Mouse (Mus musculus) cerebellum, adult 9-11 months (tissue): ENCODE data around the gene Plpp3.

Experiments used
- DNase-seq: peaks from one replicate; pipeline ENCODE4 v3.0.0; 2022

The Plpp3 gene

DNA sequence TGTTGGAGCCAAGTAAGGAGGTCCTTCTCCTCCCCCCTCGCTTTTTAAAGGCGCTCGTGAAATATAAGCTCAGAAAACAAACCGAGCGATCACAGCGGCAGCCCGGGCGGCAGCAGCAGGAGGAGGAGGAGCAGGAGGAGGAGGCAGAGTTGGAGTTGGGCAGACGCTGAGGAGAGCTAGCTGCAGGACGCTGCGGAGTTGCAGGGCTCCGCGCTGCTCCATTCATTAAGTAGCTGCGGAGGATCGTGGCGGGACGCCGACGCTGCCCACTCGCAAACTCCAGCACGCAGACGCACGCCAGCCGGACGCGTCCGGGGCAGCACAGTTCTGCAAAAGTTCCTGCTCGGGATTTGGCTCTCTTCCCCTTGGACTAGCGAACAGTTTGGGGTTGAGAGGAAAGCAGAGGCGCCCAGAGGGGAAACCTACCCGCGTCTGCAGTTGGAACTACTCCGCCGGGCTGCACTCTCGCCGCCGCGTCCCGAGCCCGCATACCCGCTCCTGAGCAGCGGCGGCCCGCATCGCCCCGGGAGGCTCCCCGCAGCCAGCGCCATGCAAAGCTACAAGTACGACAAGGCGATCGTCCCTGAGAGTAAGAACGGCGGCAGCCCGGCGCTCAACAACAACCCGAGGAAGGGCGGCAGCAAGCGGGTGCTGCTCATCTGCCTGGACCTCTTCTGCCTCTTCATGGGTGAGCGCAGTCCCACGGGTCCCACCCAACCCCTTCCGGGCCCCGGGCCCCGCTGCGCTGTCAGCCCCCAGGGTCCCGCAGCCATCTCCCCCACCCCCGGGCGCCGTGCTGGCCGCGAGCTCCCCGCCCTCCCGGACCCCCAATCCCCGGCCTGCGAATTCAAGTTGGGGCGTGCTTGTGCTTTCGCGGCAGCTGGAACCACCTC lies at the start of gene Plpp3:
Gene Plpp3 (plus strand): TSS at position 72 of the 893 bp plus-strand sequence.
- peak; percentile 43 for DNase-seq

DNA sequence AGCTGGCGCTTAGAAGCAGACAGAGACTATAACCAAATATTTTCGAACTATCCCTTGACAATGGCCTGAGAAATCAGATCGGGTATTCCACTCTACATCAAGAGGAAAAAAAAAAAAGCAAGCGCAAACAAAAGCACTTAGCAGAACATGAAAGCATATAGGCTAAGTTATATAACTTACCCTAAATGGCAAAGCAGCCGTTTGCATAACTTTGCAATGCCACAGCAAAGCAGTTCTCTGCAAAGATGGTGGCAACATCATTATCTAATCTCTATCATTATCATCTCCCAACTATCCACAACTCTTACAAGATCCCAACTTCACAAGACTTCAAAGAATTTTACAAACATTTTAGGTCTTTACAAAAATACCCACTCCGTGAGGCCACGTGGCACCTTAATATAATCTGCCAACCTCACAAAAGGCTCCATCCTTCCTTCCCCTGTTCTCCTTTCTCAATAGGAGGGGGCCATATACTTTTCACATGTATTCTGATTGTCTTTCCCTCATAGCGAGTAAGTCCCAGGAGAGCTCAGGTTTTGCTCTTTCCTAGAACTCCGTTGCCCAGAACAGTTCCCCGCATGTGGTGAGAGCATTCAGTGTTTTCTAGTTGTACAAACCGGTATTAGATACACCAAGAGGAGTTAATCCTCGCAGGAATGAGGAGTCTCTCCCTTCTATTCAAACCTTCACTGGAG lies 49.1 kb upstream of the Plpp3 start:
- no peak for DNase-seq

DNA sequence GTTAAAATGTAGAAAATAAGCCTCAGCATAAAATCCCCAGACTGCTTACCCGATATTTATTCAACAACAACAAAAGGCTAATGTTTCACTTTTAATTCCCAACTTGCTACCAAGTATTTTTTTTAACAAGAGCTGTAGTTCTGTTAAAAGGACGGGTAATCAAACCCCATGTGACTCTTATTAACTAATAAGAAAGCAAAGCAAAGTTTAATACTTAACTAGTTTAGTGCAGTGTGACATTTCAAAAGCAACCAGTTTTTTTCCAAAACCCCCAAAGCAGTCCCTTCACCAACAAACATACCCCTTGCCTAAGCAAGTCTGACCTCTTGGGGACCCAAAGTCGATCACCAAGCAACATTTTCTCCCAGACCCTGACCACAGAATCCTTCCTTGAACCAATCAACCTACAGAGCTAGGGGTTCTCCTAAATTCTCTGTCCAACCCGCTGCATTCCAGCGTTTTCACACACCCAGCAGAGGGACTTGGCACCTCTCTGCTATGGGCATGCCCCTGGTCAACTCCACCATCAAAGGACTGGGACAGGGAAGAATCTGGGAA lies 48.4 kb upstream of the Plpp3 start:
- DNase-seq = no peak

DNA sequence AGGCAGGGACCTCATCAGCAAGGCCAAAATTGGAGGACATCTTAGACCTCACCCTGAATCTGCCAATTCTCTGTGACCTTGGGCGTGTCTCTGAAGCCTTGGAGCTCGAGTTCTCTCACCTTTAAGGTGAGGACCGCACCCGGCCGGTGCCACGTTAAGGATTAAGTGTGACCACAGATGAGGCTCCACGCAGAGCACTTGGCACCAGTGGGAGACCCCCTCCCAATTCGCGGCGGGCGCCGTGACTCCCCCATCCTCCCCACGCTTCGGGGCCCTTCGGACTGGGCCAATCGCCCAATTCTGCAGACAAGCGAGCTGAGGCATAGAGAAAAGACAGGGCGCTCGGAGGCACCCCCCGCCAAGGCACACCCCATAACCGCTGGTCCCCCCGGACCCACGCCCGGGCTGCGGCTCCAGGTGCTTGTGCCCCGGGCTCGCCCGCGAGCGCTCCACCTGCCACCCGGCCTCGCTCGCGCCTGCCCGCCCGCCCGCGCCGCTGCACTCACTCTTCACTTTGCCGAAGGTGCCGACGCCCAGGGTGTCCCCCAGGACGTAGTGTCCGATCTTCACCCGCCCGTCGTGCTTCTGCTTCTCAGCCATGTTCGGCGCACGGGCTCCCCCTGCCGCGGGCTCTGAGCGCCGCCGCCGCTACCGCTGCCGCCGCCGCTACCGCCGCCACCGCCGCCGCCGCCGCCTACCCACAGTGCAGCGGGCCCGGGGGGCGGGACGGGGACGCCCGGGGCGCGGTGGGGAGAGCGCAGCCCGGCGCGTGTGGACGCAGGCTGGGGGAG lies 47.8 kb upstream of the Plpp3 start, which contains the start of gene Prkaa2:
Gene Prkaa2 (minus strand): TSS at position 692 of the 791 bp plus-strand sequence.
- peak; percentile 78 for DNase-seq

DNA sequence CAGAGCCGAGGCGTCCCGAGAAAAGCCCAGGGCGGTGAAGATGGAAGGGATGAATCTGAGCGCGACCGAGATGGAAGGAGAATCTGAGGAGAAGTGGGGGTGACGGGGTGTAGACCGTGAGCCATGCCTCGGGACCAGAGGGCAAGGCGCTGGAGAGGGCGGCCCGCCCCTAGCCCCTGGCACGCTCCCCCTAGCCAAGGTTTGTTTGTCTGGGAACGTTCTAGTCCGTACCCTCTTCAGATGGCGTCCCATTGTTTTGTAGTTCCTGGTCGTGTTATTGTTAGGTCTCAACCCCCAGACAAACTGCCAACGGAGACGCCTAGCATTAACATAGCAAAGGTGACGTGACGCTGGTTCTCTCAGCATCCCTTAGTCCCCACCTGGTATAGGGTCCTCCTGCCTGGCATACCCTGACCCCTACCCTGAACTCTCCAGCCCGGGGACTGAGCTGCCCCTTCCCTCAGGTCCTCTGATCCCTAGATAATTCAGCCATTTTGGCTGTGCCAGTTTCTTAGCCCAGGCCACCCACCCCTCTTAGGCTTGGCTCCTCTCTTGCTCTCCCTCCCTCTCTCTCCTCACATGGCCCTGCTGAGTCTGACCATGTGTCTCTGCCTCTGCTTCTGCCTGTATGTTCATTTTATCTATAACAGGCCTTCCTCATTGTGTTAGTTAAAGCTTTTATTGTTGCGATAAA lies 47.0 kb upstream of the Plpp3 start:
- peak; percentile 84 for DNase-seq

DNA sequence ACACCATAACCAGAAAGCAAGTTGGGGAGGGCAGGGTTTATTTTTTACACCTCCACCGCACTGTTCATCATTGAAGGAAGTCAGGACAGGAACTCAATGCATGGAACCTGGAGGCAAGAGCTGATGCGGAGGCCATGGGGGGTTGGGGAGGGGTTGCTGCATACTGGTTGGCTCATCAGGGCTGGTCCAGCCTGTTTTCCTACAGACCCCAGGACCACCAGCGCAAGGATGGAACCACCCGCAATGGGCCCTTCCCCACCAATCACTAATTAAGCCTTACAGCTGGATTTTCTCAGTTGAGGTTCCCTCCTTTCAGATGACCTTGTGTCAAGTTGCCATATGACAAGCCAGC lies 46.5 kb upstream of the Plpp3 start:
- DNase-seq = peak; percentile 66

DNA sequence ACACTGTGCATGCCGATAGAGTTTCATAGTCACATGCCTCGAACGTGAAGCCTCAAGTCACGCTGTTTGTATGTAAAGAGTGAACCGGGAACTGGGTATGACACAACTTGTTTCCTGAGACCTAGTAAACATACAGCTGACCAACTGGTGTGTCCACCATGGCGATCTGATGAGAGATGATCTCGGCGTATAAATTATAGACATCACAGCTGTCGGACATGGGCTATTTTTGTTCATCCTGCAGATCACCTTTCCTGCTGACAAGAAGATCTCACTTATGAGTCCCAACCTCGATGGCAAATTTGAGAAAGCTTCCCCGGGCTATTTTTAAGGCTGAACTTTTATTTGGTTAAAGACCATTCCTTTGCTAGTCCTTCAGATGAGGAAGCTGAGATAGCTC lies 45.4 kb upstream of the Plpp3 start:
- DNase-seq = no peak

DNA sequence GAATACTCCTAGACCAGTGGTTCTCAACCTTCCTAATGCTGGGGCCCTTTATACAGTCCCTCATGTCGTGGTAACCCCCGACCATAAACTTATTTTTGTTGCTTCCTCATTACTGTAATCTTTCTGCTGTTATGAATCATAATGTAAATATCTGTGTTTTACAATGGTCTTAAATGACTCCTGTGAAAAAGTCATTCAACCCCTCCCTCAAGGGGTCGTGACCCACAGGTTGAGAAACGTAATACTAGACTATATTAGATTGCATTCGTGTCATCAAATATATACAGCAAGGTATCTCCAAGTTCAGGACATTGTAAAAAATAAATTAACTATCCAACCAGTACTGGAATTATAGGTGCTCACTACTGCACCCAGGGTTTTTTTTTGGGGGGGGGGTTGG lies 44.1 kb upstream of the Plpp3 start:
- DNase-seq = no peak

DNA sequence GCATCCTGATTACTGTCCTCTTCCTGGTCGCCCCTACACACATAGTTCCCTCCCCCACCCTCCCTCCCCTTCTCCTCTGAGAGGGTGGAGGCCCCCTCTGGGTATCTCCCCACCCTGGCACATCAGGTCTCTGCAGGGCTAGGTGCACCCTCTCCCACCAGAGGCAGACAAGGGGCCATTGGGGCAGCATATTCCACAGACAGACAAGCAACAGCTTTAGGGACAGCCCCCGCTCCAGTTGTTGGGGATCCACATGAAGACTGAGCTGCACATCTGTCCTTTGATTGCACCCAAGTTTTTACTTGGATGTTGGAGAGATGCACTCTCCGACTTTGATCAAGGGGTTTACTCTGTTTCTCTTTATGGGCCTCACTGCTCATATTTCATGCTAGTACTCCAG lies 43.7 kb upstream of the Plpp3 start:
- DNase-seq = no peak

DNA sequence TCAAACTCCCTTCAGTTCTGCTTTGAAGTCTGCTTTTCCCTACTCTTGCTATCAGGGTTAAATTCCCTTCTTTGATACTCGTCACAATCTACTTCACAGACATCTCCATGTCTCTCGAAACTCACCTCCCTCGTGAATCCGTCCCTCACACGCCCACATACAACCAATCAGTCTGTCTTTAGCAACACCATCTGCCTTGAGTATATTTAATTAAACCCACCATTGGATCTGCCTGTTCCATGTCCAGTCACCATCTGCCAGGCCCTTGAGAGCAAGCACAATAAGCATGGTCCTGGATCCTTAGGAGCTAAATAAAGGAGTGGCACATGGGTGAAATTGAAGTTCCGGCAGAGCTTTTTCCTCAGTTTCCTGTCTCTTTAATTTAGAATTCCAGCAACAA lies 36.1 kb upstream of the Plpp3 start:
- DNase-seq = no peak

DNA sequence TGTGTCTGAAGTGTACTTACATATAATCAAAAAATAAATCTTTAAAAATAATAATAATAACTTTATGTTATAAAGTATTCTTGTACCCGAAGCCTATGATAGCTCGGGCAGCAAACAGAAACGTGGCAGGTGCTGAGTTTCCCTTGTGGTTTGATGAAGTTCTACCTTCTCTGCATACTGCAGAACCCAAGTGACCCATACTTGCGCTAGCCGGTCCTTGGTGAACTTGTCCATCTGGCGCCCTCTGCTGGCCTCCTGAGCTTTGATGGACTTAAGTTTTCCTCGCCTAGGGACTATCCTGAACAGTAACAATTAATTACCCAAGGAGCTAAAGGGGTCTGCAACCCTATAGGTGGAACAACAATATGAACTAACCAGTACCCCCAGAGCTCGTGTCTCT lies 34.7 kb upstream of the Plpp3 start:
- peak; percentile 59 for DNase-seq

DNA sequence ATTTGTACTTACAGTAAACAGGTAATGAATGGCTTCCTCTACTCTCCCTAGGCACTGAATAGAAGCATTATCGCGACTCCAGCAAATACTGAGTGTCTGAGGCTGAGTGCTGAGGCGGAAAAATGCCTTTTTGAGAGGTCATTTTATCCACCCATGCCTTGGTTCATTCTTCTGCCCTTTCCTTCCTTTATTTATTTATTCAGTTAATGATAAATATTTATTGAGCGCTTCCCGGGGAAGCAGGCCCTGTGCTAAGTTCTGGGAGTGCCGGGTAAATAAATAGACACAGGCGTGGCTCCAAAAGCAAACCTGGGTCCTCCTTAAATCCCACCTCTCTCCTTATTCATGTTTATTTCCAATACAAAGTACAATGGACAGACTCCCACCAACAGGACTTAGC lies 27.9 kb upstream of the Plpp3 start:
- no peak for DNase-seq

DNA sequence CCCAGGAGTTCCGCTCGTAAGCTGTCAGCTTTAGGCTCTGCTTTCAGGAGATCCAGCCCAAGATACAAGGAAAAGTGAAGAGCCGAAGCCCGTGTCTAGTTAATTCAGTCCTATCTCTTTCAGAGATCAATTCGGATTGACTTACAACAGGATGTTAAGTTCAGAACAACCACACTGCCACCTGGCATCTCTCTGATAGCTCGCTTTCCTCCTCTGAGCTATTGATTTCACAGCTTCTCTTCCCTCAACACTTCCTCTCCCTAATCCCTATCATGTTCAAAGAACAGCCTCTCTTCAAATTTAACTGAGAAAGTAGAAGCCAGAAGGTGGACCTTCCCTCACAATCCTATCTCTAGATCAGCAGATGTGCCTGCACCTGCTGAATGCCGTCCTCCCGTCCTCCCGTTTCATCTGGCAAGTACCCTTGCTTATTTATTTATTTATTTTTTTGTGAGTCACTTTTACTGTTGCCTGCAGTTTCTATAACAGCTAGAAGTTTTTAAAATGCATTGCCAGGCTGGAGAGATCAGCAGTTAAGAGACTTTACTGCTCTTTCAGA lies 25.3 kb upstream of the Plpp3 start:
- DNase-seq = no peak

DNA sequence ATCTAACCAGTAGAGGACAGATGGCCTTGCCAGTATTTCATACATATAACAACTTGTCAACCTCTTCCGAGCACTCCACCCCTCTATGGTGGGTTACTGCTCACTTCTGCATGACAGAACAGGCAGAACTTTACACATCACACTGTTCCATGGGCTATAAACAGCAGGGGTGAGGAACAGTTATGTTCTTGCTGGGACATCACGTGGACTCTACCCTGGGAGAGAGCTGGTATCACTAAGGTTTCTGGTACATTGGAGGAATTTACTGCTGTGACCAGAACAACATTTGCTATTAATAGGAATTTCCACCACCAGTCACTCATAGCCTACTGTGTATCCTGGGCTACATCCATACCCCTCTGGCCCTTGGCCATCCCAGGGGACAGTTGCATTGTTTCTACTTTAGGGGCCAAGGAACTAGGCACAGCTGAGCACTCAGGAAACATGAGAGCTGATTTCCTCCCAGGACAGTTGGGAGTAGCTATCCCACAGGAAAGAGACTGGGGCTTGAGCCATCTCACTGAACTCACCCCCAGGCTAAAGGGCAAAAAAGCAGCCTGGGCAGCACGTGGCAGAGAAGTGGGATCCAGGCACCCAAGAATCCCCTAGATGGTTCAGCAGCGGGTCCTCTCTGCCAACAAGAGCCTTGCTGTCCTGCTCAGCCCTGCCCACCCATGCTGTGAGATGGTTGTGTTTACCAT lies 23.6 kb upstream of the Plpp3 start:
- no peak for DNase-seq

DNA sequence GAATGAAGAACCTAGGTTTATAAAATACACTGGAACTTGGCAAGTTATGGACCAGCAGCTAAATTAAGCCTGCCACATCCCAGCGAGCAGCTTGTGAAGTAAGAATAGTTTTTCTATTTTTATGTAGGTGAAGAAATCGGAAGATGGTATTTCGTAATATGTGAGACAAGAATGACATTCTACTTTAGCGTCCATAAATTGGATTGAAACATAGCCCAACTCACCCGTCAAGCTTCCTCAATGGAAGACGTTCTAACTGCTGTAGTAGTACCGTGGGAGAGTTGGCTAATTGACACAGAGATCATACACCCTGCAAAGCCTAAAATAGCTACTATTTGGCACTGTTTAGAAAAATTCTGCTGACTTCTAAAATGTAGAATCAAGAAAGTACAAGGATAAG lies 7.7 kb upstream of the Plpp3 start:
- DNase-seq = no peak

DNA sequence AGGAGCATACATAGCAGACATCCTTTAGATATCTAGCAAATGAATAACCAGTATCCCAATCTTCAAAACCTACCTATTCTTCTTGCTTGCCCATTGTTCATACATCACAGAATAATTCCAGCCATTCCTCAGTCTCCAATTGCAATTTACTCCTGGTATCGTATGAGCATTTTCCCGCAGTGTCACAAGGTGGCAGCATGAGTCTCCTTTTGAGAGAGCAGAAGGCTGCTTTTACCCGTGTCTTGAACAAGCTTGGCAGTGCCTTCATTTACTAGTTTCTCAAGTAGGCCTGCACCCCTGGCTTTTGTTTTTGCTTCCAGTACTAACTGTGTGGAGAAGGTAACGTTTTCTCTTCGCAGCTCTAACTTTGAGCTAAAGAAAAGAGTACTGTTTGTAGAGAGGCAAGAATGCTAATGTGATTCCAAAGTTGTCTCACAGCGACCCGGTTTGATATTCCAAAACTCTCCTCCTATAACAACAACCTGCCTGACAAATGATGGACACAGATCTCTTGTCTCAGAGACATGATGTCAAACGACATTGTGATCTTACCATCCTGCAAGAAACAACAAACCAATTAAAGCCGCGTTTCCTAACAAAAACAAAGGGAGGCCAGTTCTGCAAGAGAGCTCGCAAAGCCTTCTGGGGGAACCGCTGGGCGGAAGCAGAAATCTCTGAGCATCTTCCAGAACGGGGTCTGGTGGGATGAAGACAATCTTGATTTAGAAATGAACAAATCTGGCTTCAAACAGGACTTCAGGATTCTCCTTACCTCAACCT lies 5.0 kb upstream of the Plpp3 start:
- DNase-seq = peak; percentile 33

DNA sequence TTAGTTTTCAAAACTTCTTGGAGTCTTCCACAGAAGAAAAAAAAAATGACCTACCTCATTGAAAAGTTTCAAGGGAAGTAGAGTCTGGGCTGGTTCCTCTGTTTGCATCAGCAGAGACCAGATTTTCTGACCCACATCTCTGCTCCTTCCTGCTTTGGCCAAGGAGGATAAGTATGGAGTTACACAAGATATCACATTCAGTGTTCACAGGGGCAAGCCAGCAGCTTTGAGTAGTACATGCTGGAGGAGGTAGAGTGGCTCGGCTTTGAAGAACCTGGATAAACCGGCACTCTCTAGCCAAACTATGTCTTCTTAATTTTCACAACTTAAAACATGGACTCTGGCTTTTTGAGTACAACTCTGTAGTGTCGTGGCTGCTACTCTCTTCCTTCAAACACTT lies 3.9 kb upstream of the Plpp3 start:
- DNase-seq = no peak

DNA sequence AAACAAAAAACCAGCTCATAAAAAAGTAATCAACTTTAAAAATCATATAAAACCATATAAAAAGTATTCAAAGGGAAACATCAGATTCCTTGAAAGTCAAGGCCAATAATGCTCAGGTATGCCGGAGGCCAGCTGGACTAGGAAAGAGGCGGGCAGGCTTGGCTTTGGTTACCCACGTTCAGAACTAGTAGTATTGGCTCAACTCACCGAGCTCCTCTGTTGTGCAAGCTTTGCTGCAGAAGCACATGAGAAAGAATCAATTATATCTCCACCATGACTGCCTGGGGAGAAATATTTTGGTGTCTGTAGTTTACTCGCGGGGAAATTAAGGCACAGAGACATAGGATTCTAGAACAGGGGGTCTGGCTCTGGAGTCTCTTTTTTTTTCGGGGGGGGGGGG lies 866 bp upstream of the Plpp3 start:
- DNase-seq = no peak

DNA sequence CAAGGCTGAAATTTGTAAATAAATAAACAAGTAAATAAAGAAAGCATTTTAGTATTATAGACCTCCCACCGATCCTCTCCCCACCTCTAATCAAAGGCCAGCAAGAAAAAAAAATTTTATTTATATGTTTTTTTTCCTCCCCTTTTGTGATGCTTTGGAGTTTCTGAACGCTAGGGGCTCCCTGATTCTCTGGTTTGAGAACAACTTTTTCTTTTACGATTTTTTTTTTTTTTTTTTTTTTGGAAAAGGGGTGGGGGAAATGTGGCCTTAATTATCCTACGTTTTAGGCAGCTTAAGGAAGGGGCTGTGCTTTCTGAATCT lies 232 bp upstream of the Plpp3 start:
- DNase-seq = no peak

DNA sequence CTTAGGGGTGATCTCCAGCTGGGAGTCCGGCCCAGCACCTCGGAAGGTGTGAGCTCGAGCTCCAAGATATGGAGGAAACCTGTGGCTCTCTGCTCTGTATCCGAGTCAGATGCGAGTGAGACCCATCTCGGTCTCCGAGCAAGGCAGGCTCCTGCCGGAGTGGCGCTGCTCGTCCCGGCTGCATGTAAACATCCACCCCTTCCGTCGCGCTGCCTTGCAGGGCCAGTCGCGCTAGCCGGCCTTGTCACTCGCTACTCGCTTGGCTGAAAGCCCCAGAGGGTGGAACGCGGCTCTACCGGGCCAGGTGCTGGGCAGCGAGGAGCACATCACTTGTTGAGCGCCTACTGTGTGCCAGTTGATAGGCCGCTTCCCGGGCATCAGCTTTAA lies 1.0 kb downstream of the Plpp3 start:
- peak; percentile 34 for DNase-seq
